Mouse (Mus musculus) gastrocnemius, postnatal 4 days (tissue): ENCODE data around the gene Ksr1. TPM values are rescaled to one million over a fixed set of nuclear protein-coding genes. Genes with fewer than 3 reads are reported as not detected.

Experiments used
- DNase-seq, 2 experiments: peaks; one replicate each; pipeline ENCODE4 v3.0.0; 2021 to 2022; ENCODE audit warnings: low spot score in 2 of 2, mixed read lengths in 2 of 2
- total RNA-seq, 2 experiments: library from RNA; stranded (reverse); gene quantifications; 2 replicates each; pipeline ENCODE4 v1.2.3; 2021

The Ksr1 gene
- total RNA-seq, 2 experiments from 2014 or later, result 120 to 144 TPM

DNA sequence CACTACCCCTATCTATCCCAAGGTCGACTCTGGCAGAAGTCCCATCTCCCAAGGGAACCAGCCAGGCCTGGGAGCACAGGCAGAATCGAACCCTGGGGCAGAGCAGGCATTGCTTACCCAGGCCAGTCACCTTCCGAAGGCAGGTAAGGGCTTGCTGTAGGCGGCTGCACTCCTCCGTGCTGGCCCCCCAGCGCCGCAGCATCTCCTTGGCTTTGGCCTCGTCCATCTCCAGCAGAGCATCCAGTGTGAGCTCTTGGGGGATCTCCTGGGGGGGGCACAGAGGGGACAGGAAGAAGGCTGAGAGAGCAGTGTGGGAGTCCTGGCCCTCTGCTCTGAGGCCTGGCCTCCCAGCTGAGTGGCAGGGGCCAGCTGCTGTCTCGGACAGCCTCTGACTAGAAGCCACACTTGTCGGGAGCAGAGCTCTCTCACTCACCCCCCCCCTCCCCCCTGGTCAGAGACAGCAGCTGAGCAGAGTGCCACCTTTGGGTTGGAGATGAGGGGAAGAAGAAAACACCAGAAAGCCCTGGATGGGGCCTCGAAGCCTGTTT is 99.0 kb downstream of the Ksr1 start:
- DNase-seq, result no peak

DNA sequence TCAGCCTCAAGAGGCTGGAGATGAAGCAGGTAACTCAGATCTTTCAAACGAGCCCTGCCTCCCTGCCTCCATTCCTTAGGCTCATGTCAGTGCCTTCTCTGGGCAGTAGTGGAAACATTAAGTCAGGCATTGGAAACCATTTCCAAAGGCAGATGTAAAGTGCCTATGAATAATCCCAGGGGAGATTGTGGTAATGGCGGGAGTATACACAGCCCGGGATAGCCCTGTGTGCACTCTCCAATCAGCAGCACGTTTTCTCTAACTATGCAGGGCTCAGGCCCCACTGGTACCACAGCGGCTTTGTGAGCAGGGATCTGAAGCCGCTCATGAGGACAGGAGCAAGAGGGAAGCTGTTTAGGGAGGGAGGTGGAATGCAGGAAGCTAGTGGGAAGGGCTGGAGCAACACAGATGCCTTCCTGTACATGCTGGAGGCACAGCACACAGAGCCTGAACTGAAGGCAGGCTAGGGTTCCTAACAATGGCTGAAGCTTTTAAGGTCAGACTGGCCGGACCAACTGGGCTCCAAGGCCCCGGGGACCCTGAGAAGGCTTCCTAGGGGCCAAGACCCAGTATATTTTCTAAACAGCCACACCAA is 99.5 kb downstream of the Ksr1 start:
- no peak for DNase-seq

DNA sequence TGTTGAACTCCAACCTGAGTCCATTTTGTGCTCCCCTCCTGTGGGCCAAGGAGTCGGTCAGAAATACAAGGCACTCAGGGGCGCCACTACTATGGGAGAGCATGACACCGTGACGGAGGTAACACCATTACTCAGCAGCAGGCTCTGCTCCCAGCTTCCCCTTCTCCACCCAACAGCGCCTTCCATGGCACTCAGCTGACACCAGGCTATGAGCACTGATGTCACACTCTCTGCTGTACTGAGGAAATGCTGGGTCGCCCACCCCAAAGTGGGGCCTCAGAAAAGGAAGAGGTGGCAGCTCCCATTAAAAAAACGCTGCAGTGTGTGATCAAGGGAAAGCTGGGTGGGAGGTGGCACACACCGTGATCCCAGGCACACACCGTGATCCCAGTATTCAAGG is 101.0 kb downstream of the Ksr1 start:
- no peak for DNase-seq

DNA sequence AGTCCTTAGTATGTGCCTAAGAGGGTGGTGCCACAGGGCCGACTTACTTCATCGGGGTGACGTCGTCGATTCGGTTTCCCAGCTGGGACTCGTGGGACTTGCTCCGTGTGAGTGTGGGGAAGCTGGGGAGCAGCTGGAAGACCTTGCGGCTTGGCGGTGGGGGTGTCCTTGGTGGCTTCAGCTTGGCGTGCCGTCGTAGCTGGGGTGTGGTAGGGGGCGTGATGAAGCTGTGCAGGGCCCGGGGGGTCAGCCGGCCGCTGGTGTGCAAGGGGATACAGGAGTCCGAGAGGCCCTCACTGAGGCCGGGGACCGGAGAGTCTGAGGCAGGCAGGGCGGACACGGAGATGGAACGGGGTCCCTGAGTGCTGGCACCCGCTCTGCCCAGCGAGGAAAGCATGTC is 101.4 kb downstream of the Ksr1 start:
- DNase-seq, result no peak

DNA sequence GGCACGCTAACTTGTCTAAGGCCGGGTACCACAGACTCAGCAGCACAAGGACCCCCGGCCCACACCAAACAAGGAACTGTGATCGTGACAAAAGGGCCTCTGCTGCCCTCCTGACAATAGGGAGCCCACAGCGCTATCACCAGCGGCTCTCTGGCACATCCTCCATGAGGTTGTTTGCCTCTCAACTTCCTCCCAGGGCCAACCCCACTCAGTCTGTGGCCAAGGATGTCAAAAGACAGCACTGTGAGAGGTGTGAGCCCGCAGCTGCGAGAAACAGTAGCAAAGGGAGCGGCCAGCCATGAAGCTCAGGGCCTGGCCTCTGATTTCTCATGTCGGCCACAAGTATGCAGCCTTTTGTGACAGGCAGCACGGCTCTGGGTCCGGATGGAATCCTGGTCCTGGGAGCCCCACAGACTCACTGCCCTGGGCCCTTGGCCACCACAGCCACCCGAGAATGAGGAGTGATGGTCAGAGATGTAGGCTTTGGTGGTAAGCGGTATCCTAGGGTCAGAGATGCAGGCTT is 104.2 kb downstream of the Ksr1 start:
- no peak for DNase-seq

DNA sequence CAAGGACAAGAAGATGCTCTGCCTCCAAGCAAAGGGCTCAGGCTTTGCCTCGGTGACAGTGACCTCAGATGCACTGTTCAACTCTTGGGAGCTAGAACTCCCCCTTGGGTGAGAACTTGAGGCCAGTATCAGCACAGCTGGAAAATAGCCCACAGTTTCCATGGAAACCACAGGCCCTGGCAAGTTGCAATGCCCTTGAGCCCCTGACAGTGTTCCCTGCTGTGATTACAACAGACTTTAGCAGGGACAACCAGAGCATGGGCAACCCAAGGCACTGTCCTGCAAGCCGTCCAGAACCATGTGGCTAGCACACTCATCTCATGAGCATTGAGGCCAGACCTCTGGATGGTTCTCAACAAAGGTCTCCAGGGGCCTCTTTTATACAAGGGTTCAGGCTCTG is 106.7 kb downstream of the Ksr1 start:
- no peak for DNase-seq

DNA sequence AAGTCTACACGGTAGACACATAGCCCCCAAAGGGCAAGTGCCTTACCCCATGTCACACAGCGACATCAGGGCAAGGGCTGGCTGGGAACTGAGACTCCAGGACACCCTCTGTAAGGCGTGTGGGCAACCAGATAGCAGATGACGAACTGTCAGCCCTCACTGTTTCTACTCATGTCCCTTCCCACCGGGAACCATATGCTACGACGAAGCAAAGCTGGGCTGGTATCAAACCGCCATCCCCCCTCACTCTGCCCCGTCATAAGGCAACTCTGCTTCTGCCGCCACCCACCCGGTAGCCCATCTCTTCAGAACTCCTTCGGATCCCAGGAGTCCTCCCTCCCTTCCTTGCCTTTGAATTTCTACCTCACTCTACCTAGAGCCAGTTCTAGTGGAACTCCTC is 108.7 kb downstream of the Ksr1 start:
- no peak for DNase-seq

DNA sequence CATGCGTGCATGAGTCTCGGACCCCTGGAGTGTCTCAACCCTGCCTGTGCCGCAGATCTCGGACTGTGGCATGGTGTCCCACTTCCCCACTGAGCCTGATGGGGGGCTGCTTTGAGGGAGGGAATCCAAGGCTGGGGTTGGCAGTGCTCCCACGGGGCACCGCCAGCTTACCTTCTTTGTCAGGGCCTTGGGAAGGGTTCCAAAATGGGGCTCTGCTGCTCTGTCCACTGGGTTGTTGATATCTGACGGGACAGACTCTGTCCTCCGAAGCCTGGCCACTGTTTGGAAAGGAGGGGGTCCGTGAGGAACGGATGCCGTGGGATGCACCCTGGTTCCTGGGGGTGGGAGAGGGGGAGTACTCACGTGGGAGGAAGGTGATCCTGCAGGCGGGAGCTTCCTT is 109.9 kb downstream of the Ksr1 start:
- DNase-seq, result no peak

DNA sequence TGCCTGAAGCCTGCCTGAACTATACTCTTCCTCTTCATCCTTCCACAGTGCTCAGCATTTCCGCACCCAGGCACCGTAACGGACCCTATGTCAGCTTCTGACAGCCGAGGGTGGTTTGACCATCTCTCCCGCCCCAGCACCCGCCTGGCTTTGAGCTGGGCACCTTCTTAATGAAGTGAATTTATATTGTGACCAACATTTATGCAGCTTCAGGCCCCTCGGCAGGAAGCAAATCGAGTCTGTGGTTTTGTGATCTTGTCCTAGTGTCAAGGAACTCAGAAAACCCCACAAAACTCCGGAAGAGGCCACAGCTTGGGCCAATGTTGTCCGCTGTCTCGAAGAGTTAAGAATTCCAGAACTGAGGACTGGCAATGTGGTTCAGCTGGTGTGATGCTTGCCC is 112.6 kb downstream of the Ksr1 start:
- no peak for DNase-seq

DNA sequence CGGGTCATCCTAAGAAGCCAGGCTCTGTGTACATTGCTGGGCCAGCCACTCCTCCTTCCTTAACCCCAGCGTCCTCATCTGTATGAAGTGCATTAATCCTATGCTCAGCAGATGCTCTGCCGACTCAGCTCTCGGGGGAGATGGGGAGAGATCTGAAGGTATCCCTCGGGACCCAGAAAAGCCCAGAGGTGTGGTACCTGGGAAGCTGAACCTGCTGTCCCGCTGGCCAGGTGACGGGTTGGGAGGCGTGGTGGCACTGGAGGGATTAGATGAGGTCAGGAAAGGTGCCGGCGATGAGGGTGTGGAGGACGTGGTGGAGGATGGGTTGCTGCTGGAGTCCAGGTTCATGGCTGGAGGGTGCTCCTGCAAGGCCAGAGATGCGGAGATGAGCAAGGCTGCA is 113.2 kb downstream of the Ksr1 start:
- no peak for DNase-seq

DNA sequence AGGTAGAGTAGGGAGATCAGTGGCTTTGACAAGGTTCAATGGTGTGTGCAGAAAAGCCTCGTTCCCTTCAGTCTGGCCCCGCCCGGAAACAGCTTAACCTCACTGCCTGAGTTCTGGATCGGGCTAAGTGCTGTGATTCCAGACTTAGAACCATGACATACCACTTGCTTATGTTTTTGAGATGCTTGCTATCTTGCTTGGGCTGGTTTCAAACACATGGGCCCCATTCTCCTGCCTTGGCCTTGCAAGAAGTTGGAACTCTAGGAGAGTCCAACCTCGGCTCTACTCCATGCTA is 114.8 kb downstream of the Ksr1 start:
- DNase-seq, result no peak

DNA sequence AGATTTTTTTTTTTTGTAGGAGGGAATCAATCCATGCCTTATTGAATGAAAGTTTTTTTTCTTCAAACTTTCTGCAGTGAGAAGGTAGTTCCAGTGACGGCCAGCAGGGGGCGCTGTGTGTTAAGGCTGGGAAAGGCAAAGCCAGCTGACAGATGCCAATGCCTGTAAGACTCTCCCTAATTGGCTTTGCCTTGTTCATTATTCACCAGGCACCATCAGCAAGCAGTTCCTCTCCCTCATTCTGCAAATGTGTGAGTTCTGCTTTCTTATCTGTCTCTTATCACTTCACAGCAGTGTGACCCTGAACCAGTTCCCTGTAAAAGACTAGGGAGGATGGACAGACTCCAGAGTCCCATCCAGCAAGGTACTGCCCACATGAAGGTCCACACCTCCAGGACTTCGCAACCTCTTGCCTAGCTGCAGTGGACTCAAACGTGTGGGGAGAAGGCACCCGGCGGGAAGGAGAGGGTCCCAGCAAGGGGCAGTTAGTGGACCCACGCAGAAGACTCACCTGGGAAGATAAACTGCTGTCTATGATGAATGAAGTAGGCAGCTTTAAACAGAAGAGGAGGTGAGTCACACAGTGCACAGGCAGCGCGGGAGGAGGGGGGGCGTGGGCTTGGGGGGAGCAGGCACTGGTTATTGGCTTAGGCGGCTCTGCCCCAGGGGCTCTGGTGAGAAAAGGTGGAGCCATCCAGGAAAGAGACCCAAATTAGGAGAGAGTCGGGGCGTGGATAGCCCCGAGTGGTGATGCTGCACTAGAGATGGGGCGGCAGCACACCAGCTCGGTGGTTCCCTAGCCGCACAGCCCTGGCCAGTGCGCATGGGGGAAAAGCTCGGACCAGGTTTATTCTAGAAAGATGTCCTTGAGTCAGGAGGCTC is 115.4 kb downstream of the Ksr1 start:
- DNase-seq, result peak; percentile 85

DNA sequence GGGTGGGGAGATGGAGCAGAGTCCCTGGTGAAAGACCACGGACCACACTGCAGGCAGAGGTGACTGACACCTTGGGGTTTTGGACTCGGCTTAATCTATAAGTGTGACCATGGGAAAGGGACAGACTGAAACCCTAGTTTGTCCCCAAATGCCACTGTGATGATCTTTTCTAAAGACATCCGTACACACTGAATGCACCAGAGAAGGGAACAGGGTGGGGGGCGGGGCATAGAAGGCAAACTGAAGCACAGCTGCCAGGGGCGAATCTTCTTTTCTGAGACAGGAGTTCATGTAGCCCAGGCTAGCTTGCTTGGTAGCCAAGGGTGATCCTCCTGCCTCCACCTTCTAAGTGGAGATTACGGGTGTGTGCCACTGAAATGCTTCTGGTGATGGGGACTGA is 122.5 kb downstream of the Ksr1 start:
- DNase-seq, result no peak

DNA sequence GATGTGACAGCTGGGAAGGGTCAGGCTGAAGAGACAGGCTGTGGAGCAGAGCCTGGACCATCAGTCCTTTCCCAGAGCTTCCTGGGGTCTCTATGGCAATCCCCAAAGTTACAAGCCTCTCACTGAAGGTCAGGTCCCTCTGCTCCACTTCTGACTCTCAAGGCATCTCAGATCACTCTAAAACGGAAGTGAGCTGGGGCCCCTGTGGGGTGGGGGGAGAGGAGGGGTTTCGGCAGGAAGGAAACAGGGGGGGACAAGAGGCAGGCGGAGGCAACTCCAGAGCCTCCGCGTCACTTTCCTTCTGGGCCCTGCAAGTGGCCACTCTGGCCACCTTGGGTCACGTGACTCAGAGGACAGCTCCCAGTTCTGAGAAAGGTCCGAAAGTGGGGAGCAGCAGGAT is 122.9 kb downstream of the Ksr1 start:
- DNase-seq, result no peak

DNA sequence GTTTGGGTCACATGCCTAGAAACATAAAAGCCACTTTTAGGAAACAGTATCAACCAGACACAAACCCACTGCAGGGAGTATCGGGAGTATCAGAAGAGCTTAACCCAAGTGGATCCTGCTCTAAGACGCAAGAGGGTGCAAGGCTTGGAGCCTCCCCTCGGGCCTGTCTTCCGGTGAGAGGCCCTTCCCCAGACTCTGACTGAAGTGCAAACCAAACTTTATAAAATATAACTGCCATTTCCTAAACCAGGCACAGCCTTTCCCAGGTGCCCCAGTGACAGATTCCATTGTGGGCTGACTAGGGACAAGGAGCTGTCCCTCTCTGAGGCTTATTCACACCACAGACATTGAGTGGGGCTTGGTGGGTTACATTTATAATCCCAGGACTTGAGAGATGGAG is 123.4 kb downstream of the Ksr1 start:
- no peak for DNase-seq

DNA sequence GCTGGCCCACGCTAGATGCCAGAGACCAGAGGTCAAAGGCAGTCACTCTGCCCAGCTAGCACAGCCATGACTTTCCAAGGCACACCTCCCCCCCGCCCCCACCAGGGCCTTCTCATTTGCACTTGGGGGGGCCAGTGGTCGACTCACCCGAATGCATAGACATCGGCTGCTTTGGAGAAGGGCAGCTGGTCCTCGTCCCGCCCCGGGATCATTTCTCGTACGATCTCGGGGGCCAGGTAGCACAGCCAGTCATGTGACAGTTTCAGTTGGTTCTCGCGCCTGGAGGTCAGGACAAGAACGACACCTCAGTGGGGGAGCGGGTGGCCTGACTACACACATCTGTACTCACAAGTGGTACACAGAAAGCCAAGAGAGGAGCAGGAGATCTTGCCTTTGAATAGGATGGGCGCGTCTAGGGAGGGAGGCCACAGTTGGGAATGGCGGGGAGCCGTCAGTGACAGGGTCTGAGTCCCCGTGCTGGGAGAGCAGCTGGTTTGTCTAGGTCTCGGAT is 125.6 kb downstream of the Ksr1 start:
- DNase-seq, result no peak

DNA sequence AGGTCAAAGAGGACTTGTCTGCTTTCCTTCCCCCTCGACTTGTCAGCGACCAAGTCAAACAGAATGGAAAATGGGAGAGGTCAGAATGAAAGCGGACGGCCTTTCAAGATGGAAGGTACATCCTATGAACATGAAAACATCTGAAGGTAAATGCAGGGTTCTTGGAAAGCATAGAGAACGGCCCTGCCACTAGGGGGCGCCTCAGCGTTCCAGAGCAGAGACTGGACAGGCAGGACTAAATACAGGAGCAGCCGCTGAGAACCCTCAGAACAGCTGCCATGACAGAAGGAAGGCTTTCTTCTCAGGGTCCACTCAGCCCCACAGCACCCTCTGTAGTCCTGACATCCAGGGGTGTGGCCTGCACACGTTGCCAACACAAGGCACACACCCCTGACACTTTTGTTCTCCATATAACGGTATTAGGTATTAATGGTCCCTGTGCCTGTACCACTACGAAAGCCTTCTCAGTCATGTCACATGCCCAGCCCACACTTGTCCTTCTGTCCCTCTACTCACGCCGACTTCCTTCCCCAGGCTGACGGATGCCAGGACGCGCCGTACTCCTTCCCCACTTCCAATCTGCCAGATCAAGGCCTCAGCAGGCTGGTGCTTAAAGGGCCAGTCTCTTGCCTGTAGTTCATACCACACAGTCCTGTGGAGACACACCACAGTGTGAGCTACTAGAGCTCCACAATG is 126.2 kb downstream of the Ksr1 start:
- DNase-seq, result no peak

DNA sequence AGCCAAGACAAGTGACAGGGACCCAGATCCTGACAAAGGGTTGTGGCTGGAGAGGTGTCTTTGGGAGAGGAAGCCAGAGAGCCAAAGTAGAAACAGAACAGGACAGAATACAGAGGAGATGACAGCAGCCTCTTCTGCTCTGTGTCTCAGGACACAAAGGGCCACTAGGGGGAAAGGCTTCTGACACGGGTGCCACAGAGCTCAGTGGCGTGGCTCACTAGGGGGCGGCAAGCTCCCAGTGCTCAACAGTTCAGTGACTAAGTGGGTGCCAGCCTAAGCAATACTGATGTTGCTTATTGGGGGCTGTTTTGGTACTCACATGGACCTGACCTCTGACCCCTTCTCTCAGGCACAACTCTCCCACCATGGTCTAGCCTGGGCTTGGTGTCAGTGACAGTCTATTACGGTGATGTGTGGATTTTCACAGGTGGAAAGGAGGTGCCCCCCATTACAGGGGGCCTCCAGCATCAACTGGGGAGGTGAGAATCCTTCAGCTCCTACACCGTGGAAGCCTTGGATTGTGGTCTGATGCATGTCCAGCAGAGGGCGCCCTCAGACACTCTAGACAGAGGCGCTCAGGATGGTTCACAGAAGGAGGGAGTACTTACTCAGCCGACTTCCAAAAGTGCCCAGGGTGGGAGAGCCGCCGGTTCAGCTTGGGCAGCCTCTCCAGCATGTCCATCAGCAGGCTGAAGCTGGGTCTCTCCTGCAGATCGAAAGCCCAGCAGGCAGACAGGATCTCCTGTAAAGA is 127.1 kb downstream of the Ksr1 start:
- DNase-seq, result peak in 1 of 2 experiments; percentile 71

DNA sequence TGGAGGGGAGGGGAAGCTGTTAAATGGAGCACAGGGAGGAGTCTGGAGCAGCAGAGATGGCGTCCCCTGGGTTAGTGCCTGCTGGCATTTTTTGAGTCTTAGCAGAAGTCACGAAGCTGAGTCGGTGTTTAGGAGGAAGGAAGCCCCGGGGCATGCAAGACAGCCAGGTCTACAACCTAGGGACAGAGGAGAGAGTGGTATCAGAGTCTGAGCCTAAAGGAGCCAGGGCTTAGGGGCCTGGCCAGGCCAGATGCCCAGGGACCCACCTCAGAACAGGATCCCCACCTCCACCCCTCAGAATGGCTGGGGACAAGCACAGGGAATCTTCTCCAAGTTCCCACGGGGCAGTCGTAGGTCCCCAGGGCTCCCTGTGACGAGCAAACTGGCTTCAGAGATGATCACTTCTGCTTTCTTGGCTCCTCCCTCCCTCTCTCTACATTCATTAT is 129.0 kb downstream of the Ksr1 start:
- no peak for DNase-seq

DNA sequence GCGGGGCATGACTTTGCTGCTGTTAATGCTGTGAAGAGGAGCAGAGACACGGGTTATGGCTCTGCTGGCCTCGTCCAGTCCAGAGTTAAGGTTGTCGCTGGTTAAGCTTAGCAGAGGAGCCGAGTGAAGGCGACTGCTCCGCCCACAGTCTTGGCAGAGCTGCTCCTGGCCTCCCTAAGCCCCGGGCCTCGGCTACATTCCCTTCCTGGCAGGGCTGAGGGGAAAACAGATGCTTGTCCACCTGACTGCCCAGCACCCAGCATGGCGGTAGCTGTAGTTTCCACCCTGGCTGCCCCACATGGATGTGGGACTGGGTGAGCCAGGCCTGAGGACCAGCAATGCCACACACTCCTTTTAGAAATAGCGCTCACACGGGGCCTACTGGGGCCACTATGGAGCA is 130.0 kb downstream of the Ksr1 start:
- DNase-seq, result peak in 1 of 2 experiments; percentile 56

DNA sequence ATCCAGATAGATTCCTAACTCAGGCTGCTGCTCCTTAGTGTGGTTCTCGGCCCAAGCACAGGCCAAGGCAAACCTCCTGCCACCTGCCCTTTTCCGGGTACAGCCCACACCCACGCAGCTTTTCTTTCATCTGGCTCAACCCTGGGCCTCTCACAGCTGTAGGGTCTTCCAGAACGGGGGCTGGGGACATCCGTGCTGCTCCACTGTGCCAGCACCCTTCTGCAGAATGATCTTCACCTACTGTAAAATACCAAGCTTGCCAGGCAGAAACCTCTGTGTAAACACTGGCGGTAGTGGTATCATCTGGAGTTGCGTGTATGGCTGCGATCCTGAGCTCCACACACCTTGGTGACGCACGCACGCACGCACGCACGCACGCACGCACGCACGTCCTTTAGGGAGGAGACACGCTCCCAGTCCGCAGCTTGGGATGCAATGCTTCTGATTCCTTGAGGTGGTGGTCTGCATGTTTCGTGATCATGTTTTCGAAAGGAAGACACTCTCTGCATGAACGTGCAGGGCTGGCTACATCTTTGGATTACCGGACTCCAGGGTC is 130.5 kb downstream of the Ksr1 start:
- no peak for DNase-seq
